Mouse (Mus musculus): ENCODE data around the gene 1700001J03Rik.

DNA sequence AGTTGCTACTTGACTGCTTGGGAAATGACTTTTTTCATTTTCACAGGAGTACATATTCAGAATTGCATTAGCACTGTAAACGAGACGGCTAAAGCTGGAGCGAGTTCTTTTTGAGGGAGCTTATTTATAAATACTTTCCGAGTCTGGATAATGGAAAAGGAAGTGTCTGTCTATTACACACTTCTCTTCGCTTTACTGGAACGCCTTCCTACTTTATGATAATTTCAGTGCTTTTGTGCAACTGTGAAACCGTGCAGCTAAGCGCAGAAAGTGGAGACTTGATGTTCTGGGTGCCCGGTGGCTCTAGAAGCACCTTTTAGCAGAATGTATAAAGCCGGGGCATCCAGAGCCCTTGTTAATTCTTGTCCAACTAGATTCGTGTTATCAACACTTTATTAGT is 47.7 kb upstream of the 1700001J03Rik start:
- no peak for TF ChIP-seq CTCF (IDR thresholded peaks at IDR 0.05; ENCODE audit: insufficient read depth, low read length)
- TF ChIP-seq POLR2A (IDR thresholded peaks at IDR 0.05; ENCODE audit: borderline replicate concordance, extremely low read depth, low read depth, low read length): no peak
